Mouse (Mus musculus): ENCODE results near the gene Pcyt1a.

GRCm38 (mm10) chr16:32445558-32445957, 14.8 kb downstream of the Pcyt1a start:
- TF ChIP-seq MAX (IDR thresholded peaks at IDR 0.05) (no peak), USF1 (IDR thresholded peaks at IDR 0.05; ENCODE audit: low read depth) (no peak), MYOD1 (IDR thresholded peaks at IDR 0.05; ENCODE audit: control insufficient read depth, insufficient read length, low read depth) (no peak), CTCF (IDR thresholded peaks at IDR 0.05; ENCODE audit: control insufficient read depth, insufficient read depth, insufficient read length) (no peak)

All from C2C12 (cell line).